Mouse (Mus musculus): ENCODE results near the gene Nectin2. TPM values are rescaled to one million over a fixed set of nuclear protein-coding genes. Genes with fewer than 3 reads are reported as not detected.
"Not testable (repeated sequence)": the region's sequence is repeated elsewhere in the genome, so short reads cannot be mapped to it uniquely, and the experiment has no call there.

Nectin2 gene
- polyA plus RNA-seq (2016; fragmentation: Nextera tagmentation; extraction: Ambion mirVana): 31.9 and 34.4 TPM in 2 replicates

- H3K4me2 ChIP-seq: peak within 1 kb of the TSS; percentile 98
- H3K4me1 ChIP-seq: peaks cover 59% of the 10 kb centered on the region
- H3K36me3 ChIP-seq: no peaks in the 10 kb centered on the region
- WGBS (ENCODE audit: insufficient replicate concordance): 16% methylated on average over 19 of the region's 19 CpGs
- peak; percentile 69 for ATAC-seq
- peak within 1 kb of the TSS; percentile 83 for H3K9ac ChIP-seq
- H3K27me3 ChIP-seq (replicated peaks): peaks cover 5% of the 10 kb centered on the region; the same call in 1 of the 2 replicates
- peak within 1 kb of the TSS; percentile 80 for H3K27ac ChIP-seq
- peak within 1 kb of the TSS; percentile 70 for H3K4me3 ChIP-seq
- no peaks in the 10 kb centered on the region for H3K9me3 ChIP-seq (replicated peaks)
Observed at GRCm38 (mm10) chr7:19750217-19751069, at the start of gene Nectin2. Nectin2 (minus strand) TSS chr7:19750483.

- H3K36me3 ChIP-seq: no peaks in the 10 kb centered on the region
- peak within 1 kb of the TSS; percentile 28 for H3K4me3 ChIP-seq
- peak within 1 kb of the TSS; percentile 54 for H3K4me2 ChIP-seq
- 5% methylated on average over 32 of the region's 32 CpGs for WGBS (ENCODE audit: insufficient replicate concordance)
- ATAC-seq: peak; percentile 53
- peaks cover 38% of the 10 kb centered on the region for H3K27me3 ChIP-seq (replicated peaks)
- H3K9me3 ChIP-seq (replicated peaks): no peaks in the 10 kb centered on the region
- H3K27ac ChIP-seq: no peak within 1 kb of the TSS
- H3K4me1 ChIP-seq: peaks cover 10% of the 10 kb centered on the region; the same call in 1 of the 2 replicates
- H3K9ac ChIP-seq: no peak within 1 kb of the TSS
Observed at GRCm38 (mm10) chr7:19796697-19797588, 46.7 kb upstream of the Nectin2 start, which contains the start of gene Cblc. Cblc (minus strand) TSS chr7:19796809.

- Histone ChIP-seq H3K9me3 (replicated peaks) (no peaks in the 10 kb centered on the region), H3K9ac (no peak overlapping the region), H3K27ac (no peak overlapping the region), H3K4me3 (peak overlapping the region; percentile 28), H3K27me3 (replicated peaks) (peaks cover 35% of the 10 kb centered on the region), H3K4me2 (peak overlapping the region; percentile 54), H3K36me3 (no peaks in the 10 kb centered on the region), H3K4me1 (peaks cover 10% of the 10 kb centered on the region; the same call in 1 of the 2 replicates)
- 12% methylated on average over 18 of the region's 18 CpGs for WGBS (ENCODE audit: insufficient replicate concordance)
- 0 out of 2 replicates have a peak, but pooled peaks have one; percentile 3 for ATAC-seq
Observed at GRCm38 (mm10) chr7:19796254-19796653, 46.0 kb upstream of the Nectin2 start.

- WGBS (ENCODE audit: insufficient replicate concordance): 58% methylated on average over 2 of the region's 2 CpGs
- Histone ChIP-seq H3K36me3 (no peaks in the 10 kb centered on the region), H3K4me1 (peaks cover 18% of the 10 kb centered on the region), H3K27me3 (replicated peaks) (peaks cover 45% of the 10 kb centered on the region), H3K4me2 (no peak overlapping the region), H3K9me3 (replicated peaks) (no peaks in the 10 kb centered on the region), H3K27ac (no peak overlapping the region), H3K4me3 (no peak overlapping the region), H3K9ac (no peak overlapping the region)
- ATAC-seq: no peak
Observed at GRCm38 (mm10) chr7:19795236-19795635, 45.0 kb upstream of the Nectin2 start.

- Histone ChIP-seq H3K4me1 (peaks cover 25% of the 10 kb centered on the region), H3K9me3 (replicated peaks) (no peaks in the 10 kb centered on the region), H3K9ac (no peak overlapping the region), H3K4me3 (no peak overlapping the region), H3K27me3 (replicated peaks) (peaks cover 51% of the 10 kb centered on the region), H3K36me3 (no peaks in the 10 kb centered on the region), H3K27ac (no peak overlapping the region), H3K4me2 (no peak overlapping the region)
- no peak for ATAC-seq
- 66% methylated on average over 19 of the region's 19 CpGs for WGBS (ENCODE audit: insufficient replicate concordance)
Observed at GRCm38 (mm10) chr7:19792701-19793630, 42.7 kb upstream of the Nectin2 start.

- not testable (repeated sequence) for H3K27ac ChIP-seq; ATAC-seq; H3K9ac ChIP-seq; H3K36me3 ChIP-seq; H3K4me3 ChIP-seq; H3K9me3 ChIP-seq (replicated peaks); H3K4me2 ChIP-seq
- Histone ChIP-seq H3K27me3 (replicated peaks) (peaks cover 42% of the 10 kb centered on the region), H3K4me1 (peaks cover 16% of the 10 kb centered on the region)
- WGBS (ENCODE audit: insufficient replicate concordance): 73% methylated on average over 2 of the region's 2 CpGs
Observed at GRCm38 (mm10) chr7:19791504-19791903, 41.2 kb upstream of the Nectin2 start.

GRCm38 (mm10) chr7:19789904-19790347 is 39.6 kb upstream of the Nectin2 start:
- H3K27me3 ChIP-seq (replicated peaks): peaks cover 37% of the 10 kb centered on the region
- H3K4me2 ChIP-seq: peak overlapping the region; percentile 71
- no peak overlapping the region for H3K27ac ChIP-seq
- no peaks in the 10 kb centered on the region for H3K36me3 ChIP-seq
- H3K4me3 ChIP-seq: peak overlapping the region; percentile 42
- peak overlapping the region; percentile 53 for H3K9ac ChIP-seq
- ATAC-seq: peak; percentile 25; the same call in 1 of the 2 replicates
- no peaks in the 10 kb centered on the region for H3K9me3 ChIP-seq (replicated peaks)
- peaks cover 19% of the 10 kb centered on the region for H3K4me1 ChIP-seq
- under 1% methylated on average over 19 of the region's 19 CpGs for WGBS (ENCODE audit: insufficient replicate concordance)

GRCm38 (mm10) chr7:19785874-19786458 is 35.7 kb upstream of the Nectin2 start:
- Histone ChIP-seq H3K4me3 (no peak overlapping the region), H3K9ac (no peak overlapping the region), H3K27ac (no peak overlapping the region), H3K4me2 (no peak overlapping the region), H3K27me3 (replicated peaks) (peaks cover 22% of the 10 kb centered on the region), H3K9me3 (replicated peaks) (no peaks in the 10 kb centered on the region), H3K4me1 (peaks cover 18% of the 10 kb centered on the region), H3K36me3 (no peaks in the 10 kb centered on the region)
- whole genome bisulfite sequencing (ENCODE audit: insufficient replicate concordance): 32% methylated on average over 12 of the region's 12 CpGs
- no peak for ATAC-seq

GRCm38 (mm10) chr7:19784764-19785535 is 34.7 kb upstream of the Nectin2 start:
- H3K27me3 ChIP-seq (replicated peaks): peaks cover 14% of the 10 kb centered on the region
- peak; percentile 26 for ATAC-seq

GRCm38 (mm10) chr7:19783630-19784029 is 33.3 kb upstream of the Nectin2 start:
- Histone ChIP-seq H3K27ac (no peak overlapping the region), H3K27me3 (replicated peaks) (peaks cover 9% of the 10 kb centered on the region), H3K4me2 (no peak overlapping the region), H3K4me1 (0 out of 2 replicates have a peak, but pooled peaks cover 4% of the 10 kb centered on the region), H3K9me3 (replicated peaks) (no peaks in the 10 kb centered on the region), H3K4me3 (no peak overlapping the region), H3K9ac (no peak overlapping the region), H3K36me3 (no peaks in the 10 kb centered on the region)
- no peak for ATAC-seq
- WGBS (ENCODE audit: insufficient replicate concordance): 58% methylated on average over 8 of the region's 8 CpGs

More at GRCm38 (mm10) chr7:19784764-19785535, 34.7 kb upstream of the Nectin2 start:
- 0 out of 2 replicates have a peak overlapping the region, but pooled peaks have one; percentile 4 for H3K4me2 ChIP-seq
- H3K4me1 ChIP-seq: peaks cover 8% of the 10 kb centered on the region
- H3K4me3 ChIP-seq: no peak overlapping the region
- no peaks in the 10 kb centered on the region for H3K9me3 ChIP-seq (replicated peaks)
- WGBS (ENCODE audit: insufficient replicate concordance): 22% methylated on average over 11 of the region's 11 CpGs
- H3K27ac ChIP-seq: no peak overlapping the region
- H3K36me3 ChIP-seq: no peaks in the 10 kb centered on the region
- no peak overlapping the region for H3K9ac ChIP-seq
